Mouse (Mus musculus) erythroblast, adult 5-6 weeks (primary cell): Measurements from ENCODE around the gene Paqr4. TPM values are rescaled to one million over a fixed set of nuclear protein-coding genes. Genes with fewer than 3 reads are reported as not detected.
"Not testable (repeated sequence)": the region's sequence is repeated elsewhere in the genome, so short reads cannot be mapped to it uniquely, and the experiment has no call there.

Source experiments
- ATAC-seq: replicated peaks from 2 replicates; pipeline ENCODE4 v1.8.0; 2016; ENCODE audit warnings: moderate number of reproducible peaks, mild to moderate bottlenecking, moderate TSS enrichment, inconsistent platforms; ENCODE audit not compliant: poor library complexity, low FRiP score, severe bottlenecking
- total RNA-seq, 2 experiments: library from RNA; stranded (forward) in 1 of 2; stranded (reverse) in 1 of 2; fragments of 150-400 nt in 1 of 2; fragments of 200-764, 138-1000 nt in 1 of 2; gene quantifications; 2 replicates each; pipeline versions ENCODE4 v1.2.3 to v1.2.4; 2015 to 2017; ENCODE audit warnings: low replicate concordance in 2 of 2

The Paqr4 gene
- 1.2 TPM in 1 of 2 replicates, not detected in the other for total RNA-seq (2015; ENCODE audit: low replicate concordance)
- total RNA-seq (2017; ENCODE audit: low replicate concordance), result 1.4 and 4.3 TPM in 2 replicates

DNA sequence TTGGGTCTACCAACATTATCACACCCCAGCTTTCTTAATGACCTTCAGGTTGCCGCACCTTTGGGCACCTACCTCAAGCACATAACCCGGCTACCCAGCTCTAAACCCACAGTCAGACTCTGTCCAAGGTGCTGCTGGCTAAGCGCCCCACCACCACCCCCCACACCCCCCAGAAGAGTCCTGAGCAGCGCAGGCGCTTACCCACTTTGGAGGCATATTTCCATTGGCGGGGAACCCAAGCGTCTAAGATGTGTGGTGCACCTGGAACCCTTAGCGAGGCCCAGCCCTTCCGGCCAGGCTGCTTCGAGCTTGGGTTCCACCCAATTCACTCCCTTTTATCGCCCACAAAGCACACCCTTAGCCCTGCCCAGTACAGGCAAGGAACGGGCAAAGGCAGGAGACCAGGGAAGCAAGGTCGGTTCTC, at the start of gene Paqr4:
Gene Paqr4, minus strand, starts transcription at position 270 of the 424 bp plus-strand sequence.
- ATAC-seq, result peak; percentile 72

DNA sequence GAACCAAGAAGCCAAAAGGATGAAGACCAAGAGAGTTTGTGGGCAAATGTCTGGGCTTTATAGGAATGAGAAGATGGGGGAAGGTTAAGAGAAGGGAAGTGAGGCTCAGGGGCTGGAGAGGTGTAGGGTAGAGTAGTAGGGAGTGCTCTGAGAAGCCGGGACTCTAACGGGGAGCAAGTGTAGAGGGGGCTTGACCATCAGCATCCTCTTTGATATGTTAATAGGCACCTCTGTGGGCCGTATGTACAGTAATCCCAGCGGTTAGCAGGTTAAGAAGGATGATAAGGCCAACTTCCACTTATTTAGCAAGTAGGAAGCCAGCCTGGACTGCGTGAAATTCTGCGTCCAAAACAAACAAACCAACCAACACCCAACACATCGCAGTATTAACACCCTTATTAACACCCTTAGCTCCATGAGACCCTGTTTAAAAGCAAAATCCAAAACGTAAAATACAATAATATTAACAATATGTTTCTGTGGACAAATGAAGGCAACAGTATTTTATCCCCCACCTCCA, 49.1 kb upstream of the Paqr4 start:
- ATAC-seq, result peak; percentile 45

DNA sequence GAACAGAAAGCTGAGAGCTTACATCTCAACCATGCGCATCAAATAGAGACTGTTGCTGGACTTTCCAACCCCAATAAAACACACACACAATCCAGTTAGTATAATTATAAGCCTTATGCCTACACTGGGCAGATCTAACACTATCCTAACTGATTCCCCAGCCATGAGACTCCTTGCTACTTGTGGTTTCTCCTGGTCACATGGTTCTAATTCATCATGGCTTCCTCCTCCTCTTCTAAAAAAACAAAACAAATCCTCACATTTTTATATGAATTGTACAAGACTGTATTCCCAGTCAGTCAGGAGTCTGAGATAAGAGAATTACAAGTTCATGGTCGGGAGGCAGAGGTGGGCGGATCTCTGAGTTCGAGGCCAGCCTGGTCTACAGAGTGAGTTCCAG, 48.3 kb upstream of the Paqr4 start:
- ATAC-seq, result no peak

DNA sequence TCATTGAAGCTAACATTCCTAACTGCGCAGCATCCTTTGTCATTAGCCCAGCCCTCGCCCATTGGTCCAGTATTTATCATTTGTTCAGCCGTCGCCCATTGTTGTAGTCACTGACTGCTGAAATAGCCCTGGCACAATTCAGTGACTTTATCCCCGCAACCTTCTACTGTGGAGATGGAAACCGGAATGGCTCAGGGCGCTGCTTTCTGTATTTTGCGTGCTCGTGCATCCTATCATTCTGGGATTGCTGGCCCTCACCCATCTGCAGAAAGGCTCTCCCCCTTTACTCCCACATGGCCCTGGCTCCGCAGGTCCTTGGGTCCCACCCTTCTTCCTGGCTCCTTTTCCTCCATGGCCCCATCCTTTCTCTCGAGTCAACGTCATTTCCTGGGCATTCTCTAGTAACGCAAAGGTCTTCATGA, 45.9 kb upstream of the Paqr4 start:
- no peak for ATAC-seq

DNA sequence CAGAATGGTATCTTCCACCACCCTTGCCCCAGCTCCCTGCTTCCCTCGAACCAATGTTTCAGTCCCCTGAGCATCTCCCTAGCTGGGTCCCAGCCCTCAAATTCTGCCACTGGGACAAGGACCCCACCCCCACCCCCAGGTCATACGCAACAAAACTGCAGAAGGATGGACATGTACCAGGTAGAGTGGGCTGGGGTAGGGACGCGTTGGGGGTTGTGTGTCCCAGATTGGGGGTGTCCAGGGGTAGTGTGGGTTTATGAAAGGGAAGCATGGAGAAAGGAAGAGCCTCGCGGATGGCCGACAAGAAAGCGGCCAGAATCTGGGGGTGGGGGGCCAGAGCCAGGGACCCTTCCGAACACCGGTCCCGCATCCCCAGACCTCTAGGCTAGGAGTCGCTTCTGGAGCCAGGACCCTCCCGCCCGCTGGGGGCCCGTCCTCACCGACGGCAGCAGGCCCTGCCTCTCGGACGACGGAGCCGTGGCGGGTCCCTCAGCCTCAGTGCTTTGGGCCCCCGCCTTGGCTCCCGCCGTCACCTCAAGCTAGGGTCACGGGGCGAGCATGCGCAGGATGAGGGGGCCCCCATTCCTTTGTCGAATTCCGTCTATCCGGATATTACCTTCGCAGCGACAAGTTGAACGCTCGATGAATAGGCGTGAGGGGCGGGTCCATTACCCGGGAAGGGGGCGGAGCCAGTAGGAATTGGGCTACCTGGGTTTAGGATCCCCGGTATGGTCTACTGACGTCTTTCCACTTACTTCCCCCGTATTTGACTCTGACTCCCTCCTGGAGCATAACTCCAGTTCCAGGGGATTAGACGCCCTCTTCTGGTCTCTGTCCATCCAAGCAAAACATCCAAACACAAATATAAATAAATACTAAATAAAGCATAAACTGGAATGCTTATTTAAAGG, 45.1 kb upstream of the Paqr4 start, which contains the start of gene Flywch2:
Gene Flywch2, minus strand, starts transcription at position 521 of the 911 bp plus-strand sequence.
- ATAC-seq, result peak; percentile 78

DNA sequence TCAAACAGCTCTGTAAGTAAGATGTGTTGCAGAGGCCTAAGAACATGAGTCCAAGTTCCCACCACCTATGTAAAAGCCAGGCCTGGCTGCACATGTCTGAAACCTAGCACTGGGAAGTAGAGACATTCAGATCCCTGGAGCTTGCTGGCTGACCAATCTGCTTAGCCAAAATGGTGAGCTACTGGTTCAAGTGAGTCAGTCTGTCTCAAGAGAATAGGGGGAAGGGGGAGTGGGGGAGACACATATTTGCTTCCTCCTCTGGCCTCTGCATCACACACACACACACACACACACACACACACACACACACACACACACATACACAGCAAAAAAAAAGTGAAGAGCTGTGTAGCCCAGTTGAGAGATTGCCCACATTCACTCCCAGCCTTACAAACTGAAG, 42.7 kb upstream of the Paqr4 start:
- no peak for ATAC-seq

DNA sequence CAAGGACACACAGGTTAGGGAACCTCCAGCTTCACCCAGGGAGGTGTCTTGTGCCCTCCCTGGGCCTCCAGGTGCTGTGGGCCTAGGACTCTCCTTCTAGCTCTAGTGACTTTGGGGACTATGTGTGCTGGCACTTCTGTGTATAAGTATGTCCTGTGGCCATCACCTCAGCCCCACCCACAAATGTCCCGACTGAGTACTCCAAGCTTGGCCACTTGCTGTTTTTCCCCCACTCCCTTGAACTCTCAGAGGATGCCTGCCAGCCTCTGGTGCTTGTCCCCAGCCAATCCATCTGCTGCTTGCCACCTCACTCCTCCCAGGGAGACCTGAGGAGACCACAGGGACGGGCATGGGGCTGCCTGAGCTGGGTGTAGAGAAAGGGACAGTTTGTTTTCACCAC, 37.8 kb upstream of the Paqr4 start:
- ATAC-seq, result no peak

DNA sequence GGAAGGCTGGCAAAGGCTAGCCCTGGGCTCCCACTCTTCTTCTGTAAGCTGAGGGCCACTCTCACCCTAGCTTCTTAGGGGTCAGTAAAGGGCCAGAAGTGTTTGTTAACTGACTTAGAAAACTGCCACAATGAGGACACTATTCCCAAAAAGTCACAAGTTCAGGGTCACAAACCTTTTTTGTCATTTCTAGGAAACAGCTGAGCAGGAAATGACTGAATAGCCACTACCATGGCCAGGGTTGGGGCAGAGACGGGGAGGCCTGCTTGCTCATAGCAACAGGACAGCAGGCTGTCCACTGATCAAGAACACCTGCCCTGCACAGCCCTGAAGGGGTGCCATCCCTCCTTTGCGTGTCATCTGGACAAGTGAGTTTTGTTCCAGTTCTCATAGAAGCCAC, 36.5 kb upstream of the Paqr4 start:
- no peak for ATAC-seq

DNA sequence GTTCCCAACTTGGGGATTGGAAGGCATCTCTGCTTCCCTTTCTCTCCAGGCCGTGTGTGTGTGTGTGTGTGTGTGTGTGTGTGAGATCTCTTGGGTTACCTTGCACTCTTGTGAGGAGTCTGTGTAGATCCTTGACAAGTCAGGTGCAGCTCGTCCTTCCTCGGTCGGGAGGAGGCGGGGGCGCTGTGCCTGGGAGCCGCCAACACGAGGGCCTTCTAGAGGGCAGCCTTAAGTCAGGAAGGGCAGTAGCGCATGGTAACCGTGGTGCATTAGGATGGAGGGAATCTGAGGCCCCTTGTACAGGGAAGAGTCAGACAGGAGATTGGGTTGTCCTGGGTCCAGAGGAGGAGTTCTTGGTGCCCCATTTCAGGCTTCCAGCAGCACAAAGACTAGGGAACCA, 35.5 kb upstream of the Paqr4 start:
- no peak for ATAC-seq

DNA sequence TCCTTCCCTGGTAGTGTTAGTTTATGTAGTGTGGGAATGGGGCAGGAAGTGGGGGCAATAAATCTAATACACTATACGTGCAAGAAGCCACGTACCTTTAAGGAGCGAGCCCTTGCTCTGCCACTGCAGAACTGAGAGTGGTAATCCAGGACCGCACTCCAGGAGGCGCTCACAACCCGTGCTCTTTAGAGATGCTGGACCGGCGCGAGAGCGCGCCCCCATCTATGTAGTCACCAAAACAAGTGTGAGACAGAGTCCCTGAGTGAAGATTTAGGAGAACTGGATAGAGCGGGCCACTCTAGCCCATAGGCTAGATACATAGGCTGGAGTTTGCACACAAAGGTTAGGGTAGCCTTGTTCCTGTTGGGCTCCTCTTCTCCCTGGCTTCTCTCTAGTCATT, 33.4 kb upstream of the Paqr4 start:
- ATAC-seq, result peak; percentile 45

DNA sequence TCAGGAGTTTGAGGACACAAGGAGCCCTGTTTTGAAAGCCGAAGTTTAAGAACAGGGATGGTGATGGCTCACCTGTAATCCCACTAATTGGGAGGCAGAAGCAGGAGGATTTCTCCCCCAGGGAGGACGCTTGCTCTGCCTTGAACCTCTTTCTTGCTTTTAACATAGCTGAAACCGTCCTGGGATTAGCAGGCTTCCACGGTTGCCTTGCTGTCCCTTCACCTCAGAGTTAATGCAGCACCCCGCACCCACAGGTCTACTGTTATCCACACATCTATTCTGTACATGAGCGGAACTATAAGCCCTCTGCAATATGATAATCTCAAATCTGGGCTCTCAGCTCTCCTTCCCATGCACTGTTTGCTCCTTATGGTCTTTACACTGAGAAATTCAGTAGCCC, 33.0 kb upstream of the Paqr4 start:
- no peak for ATAC-seq

DNA sequence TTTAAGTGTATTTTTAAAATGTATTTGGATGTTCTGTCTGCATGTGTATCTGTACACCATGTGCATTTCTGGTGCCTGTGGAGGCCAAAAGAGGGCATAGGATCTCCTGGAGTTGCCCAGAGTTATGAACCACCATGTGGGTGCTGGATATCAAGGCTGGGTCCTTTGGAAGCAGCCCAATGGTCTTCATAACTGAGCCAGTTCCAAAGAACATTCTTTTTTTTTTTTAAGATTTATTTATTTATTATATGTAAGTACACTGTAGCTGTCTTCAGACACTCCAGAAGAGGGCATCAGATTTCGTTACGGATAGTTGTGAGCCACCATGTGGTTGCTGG, 31.5 kb upstream of the Paqr4 start:
- ATAC-seq, result not testable (repeated sequence)

DNA sequence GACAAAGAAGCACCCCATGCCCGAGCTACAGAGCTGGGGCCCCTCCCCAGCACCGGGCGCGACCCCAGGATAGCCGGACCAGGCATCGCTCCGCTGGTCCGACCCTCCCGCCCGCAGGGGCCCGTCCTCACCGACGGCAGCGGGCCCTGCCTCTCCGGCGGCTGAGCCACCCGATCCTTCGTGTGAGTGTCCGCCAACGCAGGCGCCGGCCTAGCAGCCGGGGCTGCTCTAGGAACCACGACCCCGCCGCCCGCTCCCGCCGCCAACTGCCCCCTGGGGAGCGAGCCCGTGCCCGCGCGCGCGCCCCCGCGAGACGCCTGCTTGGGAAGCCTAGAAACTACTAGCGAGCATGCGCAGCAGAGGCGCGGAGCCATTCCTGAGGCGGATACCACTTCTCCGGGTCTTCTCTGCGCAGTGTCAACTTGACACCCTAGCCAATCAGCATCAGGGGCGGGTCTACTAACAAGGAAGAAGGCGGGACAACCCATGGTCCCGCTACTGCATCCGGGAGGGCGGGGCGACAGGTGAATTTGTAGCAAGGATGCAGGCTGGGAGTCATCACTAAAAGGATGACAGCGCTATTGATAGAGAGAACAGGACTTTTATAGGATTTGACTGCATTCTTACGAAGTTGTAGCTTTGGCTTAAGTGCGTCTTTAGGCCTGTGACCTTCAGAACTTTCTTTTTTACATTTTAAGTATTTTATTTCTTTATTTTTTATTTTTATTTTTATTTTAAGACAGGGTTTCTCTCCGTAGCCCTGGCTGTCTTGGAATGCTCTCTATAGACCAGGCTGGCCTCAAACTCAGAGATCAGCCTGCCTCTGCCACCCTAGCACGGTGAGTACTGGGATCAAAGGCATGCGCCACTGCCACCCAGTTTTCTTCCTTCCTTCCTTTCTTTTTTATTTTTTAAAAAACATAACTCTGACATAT, 30.9 kb upstream of the Paqr4 start, which contains the start of gene Flywch1:
Gene Flywch1, minus strand, starts transcription at position 319 of the 935 bp plus-strand sequence.
- ATAC-seq, result peak; percentile 99

DNA sequence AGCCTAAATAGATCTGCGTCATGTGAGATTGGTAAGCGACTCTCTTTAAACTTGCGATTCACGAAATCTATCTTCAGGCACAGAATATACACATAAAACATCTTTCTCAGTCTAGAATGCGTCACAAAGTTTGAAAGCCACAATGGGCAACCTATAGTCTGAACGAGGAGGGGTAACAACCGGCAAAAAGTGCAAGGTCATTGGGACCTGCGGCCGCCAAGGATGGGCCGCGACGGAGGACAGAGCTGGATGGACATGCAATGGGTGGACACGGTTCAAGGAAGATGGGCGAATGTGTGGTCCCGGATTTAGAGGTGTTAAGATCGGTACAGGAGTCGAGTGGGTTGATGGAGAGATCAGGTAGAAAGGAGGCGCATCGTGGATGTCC, 30.2 kb upstream of the Paqr4 start:
- peak; percentile 58 for ATAC-seq

DNA sequence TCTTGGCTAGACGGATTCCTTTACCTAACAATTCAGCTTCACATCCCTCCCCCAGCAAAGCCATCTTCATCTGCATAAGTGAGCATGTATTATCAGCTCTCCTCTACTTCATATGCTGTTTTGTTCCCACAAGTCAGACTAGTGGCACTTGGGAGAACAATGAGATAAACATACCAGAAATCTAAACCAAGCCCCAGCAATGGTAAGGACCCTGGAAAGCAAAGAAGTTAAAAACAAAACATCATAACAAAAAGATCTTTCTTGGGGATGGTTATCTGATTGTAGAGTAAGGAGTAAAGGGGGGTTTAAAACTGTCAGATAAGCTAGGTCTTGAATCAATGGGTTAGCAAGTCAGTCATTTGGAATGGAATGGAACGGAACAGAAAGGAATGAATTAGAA, 29.8 kb upstream of the Paqr4 start:
- peak; percentile 3; the same call in 1 of the 2 replicates for ATAC-seq

DNA sequence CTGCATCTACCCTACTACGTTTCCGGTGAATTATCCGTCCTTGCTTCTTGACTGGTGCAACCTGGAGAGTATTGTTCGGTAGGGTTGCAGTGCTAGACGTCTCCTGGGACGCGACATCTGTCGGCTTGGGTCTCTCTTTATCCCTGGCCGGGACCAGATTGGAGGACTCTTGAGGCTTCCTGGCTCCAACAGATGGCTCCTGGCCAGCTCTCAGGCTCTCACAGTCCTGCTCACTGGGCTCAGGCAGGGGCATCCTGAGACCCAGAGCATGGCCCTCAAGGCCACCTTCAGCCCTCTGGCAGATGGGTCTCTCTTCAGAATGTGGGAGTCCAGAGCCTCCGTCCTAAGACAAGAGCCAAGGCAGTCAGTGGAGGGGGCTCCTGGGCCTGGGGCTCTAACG, 22.3 kb upstream of the Paqr4 start:
- no peak for ATAC-seq

DNA sequence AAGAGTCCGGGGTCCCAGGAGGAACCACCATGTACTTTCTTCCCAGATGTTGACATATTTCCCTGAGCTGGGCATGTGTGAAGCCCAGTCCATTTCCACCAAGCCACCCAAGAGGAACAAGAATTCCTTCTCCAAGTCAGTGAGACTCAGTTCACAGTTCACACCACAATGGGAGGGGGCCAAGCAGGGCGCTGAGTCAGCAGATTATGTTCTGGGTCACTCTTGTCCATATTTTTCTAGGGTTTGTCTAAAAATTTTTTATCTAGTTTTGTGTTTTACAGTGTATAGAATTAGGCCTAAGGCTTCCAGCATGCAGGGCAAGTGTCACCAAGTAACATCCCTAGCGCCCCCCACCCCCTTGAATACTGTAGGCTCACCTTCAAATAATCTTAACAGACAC, 20.5 kb upstream of the Paqr4 start:
- no peak for ATAC-seq

DNA sequence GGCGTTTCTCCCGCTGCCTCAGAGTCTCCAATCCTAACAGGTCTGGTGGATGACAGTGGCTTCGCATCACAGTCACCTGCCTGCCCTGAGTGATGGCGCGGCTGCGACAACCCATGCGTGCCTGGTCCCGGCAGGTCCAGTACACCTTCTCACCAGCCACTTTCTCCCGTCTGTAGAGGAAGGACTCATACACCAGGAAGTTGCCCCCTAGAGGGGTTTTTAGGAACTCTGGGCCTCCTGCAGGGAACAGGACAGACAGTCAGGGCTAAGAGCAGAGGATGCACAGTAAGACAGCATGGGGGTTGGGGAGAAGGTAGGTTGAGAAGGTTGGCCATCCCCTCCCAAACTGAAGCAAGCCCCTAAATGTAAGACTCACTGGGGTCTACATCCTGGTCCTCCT, 19.6 kb upstream of the Paqr4 start:
- ATAC-seq, result no peak

DNA sequence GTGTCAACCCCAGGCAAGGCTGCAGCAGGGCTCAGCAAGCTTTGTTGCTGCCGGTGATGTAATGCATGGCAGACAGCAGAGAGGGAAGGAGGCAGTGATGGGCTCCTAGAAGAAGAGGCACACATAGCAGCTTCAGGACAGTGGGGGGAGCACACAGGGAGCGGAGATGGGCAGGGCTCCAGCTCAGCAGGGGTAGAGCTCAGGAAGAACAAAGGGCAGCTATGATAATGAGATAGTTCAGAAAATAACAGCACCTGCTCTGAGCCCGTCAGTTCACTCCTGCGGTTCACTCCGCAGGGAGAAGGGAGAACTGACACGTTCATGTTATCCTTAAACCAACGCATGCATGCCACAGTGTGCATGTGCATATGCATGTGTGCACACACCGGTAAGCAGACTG, 18.1 kb upstream of the Paqr4 start:
- no peak for ATAC-seq

DNA sequence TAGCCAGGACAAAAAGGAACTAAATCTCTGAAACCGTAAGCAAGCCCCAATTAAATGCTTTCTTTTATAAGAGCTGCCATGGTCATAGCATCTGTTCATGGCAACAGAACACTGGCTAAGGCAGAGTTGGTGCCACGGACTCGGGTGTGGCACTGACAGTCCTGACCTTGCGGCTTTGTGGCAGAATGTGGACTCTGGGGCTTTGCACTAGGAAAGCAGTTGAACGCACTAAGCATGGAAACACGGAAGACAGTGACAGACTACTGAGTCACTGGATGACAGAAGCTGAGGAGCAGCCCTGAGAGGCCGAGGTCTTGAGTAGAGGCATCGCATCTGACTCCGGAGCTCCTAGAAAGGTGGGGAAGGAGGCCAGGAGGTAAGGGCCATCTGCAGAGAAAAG, 16.9 kb upstream of the Paqr4 start:
- ATAC-seq, result no peak
